Mouse (Mus musculus) ovary, postnatal 36 days (tissue): Measurements from ENCODE around the gene Ddr1.

ENCODE experiments used
- DNase-seq: peaks from one replicate; pipeline ENCODE4 v3.0.0; 2022; ENCODE audit warnings: low spot score, mixed read lengths

Ddr1 gene

DNA sequence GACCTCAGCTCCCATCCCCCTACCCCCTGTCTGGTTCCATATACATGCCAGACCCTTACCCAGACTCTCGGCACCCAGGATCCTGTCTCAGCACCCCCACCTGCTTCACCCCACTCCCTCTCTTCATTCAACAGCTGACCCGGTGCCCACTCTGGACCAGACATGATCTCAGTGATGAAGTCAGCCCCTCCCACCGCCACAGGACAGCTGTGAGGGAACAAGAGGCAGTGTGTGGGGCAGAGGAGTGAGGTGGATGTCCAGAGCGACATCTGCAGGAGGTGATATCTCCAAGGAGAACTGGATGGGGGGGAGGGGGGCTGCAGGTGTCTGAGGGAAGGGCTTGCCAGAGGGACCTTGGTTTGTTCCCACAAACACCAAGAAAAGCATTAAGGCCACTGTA lies 12.6 kb downstream of the Ddr1 start:
- no peak for DNase-seq

DNA sequence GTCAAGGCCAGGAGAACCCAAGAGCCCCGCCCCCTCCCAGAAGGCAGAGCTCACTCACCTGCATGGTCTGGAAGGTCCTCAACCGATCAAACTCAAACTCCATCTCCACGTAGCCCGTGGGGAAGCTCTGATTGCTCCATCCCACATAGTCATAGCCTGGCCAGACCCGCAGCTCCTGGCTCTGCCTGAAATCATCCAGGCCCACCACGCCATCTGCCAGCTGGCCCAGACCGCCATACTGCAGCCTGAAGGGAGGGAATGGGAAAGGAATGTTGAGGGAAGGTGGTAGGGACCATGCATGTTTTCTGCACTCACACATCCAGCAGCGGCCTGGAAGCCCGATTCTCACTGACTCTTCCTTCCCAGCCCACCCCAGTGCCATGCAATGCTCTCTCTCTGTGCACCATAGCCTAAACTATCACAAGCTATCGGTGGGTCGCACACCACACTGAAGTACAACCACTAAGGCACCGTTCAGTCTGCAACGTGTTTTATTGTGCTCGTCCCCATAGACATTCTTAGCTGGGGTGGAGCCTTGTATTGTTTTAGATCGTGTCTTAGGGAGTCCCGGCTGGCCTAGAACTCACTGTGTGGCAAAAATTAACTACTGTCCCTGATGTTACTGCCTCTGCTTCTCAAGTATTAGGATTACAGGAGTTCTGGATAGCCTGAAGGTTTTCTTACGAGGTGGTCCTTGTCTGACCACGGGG lies 14.3 kb downstream of the Ddr1 start:
- no peak for DNase-seq

DNA sequence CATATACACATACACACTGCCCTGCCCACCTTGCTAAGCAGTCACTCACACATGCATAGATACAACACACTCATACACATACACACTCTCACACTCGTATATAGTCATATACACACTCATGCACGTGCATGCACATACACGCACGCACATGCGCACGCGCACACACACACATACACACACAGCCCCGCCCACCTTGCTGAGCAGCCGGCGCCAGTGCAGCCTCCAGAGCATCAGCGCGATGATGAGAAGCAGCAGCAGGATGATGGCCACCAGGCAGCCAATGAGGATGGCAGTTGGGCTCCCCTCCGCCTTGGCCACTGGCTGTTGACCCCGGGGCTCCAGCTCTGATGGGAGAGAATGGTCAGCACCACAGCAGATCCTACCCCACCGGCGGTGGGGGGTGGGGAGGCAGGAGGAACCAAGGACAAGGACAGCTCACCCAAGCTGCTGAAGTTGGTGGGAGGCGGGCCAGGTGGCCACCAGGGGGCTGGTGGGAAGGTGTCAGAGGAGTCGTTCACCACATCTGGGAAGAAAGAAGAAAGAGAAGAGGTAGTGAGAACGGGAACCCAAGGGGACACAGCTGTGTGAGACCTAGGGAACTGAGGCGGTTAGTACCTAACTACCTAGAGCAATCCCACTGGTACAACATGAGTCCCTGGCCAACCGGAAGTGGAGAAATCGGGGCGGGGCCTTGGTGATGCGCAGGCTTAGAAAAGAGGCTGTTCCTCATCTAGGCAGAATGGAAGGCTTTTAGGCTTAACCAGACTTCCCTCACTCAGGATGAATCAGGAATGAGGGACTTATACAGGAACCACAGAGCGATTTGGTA lies 15.9 kb downstream of the Ddr1 start:
- no peak for DNase-seq

DNA sequence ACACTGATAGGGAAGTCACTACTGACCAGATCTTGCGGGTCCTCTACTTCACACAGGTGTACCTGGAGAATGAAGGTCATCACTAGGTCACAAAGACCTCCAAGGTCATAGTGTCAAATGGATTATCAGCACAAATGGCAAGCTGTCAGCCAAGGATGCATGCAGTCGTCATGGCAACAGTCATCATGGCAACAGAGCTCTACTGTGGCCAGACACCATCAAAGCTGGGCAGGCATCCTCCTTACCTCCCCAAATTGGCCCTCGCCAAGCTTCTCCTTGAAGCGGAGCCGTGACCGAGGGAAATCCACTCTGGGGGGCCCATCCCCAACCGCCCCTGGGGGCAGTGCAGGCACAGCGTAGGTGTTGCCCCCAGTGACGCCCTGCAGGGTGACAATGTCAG lies 19.4 kb downstream of the Ddr1 start:
- DNase-seq = no peak

DNA sequence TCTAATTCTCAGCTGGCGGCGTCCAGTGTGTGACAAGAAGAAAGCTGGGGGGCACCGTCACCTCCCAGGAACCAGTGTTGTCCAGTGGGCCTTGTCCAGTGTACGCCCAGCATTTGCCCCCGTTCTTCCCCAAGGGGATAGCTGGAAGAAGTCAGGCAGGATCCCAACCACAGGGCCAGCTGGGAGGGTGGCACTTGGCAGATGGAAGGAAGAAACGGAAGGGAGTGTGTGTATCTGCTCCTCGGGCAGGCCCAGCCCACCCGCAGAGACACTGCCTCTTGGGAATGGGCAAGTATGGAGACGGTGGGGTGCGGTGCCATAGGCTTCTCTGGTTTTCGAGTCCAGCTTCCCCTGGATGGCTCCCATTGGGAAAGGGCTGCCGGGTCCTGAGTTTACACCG lies 22.4 kb downstream of the Ddr1 start:
- no peak for DNase-seq

DNA sequence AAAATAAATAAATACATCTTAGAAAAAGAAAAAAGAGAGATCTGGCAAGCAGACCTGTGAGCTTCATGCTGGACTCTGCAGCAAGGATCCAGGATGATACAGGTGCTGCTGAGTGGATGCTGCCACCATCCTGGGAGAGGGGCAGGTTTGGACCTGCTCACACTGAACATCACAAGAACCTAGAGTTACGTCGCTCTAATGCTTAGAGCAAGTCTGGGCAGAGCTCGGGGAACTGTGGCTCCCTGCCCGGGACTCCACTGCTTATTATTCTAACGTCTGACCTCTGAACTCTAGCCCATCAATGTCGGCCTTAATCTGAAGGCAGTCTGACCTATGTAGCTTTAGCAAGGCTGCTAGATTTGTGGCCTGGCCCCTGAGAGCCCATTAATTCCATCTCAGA lies 23.8 kb downstream of the Ddr1 start:
- DNase-seq = no peak

DNA sequence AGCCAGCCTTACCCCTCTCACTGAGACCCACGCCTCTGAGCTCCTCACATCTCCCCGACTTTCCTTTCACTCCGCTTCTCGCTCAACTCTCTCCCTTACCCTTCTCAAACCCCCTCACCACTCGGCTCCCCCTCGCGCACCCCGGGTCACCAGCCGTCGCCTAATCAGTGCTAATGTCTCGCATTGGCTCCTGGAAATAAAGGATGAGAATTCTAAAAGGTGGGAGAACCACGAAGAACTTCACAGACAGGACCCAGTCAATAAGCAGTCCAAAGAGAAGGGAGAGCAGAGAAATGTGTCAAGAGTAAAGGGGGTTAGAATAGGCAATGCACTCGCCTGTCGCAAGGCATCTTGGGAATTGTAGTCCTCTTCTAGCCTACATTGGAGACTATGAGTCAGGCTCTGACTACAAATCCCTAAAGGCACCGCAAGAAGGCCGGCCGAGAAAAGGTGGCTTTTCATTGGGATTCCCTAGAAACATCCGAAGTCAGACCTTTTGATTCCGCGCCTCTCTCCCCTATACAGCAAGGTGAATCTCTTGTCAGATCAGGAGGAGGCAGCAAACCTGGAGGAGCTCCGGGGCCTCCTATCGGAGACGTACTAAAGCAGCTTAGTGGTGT lies 30.9 kb downstream of the Ddr1 start, which contains the start of gene Gtf2h4:
Gene Gtf2h4 (minus strand): TSS at position 324 of the 620 bp plus-strand sequence.
- DNase-seq = peak; percentile 70

DNA sequence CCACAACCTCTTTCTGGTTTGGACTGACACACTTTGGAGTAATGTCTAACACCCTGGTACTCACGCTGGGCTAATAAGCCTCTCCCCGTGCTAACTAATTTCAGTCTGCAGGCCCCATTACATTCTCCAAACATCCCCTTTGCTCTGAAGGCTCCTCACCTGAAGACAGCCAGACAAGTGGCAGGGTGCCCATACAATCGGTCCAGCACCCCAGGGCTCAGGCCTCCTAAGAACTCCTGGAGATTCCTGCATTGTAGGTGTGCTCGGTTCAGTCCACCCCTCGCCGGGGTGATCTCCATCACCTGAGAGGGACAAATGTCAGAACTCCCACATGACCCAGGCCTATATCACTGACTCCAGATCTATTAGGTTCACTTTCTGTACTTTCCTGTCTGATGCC lies 31.9 kb downstream of the Ddr1 start:
- no peak for DNase-seq

DNA sequence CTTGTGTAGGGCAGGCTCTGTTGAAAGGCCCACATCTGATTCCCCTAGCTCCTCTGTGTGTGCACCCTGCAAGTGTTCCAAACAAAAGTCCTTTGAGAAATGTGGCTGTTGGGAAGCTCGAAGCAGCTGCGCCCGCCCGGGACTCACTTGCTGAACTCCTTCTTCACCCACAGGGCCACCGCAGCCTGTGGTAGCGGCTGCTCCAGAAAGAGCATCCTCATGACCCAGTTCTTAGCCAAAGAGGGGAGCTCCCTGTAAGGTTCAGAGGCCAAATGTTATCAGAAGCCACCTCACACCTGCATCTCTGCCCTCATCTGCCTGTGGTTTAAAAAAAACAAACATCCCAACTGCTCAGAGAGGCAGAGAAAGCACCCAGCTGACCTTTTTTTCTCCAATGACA lies 32.6 kb downstream of the Ddr1 start:
- no peak for DNase-seq

DNA sequence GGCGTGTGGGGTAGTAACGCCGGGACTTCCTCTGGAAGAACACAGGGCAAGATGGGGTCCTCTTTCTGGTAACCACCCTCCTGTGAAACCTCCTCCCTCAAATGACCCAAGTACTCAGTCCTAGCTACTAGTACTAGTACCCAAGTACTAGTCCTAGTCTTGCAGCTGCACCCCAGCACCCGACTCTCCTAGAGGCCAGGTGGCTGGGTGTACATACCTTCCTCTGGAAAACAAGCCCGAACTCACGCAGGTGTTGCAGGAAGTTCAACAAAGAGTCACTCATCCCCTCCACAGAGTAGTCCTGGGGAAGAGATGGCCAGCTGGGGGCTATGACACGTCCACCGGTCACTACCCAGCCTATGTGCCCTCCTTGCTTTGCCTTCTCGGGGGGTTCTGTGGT lies 34.7 kb downstream of the Ddr1 start:
- peak; percentile 2 for DNase-seq

DNA sequence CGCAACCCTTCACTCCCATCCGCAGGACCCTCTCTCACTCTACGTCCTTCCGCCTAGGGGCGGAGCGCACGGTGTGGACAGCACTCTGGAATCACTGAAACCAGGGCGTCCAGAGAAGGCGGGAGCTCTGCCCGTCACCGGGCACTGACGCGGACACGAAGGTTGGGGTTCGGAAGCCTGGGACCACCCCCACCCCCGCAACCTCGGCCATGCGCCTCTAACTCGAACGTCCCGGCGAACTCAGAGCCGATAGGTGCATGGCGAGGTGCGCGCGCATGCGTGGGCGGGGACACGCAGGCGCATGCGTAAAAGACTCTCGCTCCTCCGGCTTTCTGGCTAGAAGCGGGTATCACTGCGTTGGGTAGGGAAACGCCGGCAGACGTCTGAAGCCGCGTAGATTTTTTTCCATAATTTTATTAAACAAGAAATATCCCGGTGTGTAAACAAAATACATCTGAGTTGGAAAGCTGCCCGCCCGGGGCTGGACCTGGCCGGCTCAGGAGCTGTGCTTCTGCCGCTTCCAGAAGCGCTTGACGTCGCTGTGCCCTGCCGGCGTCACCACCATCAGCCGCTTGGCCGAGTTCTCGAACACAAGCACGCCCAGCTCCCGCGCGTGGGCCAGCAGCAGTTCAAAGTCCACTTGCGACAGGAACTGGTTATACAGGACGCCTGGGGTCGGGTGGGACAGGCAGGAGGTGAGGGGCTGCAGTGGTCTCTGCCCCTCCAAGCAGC lies 36.9 kb downstream of the Ddr1 start, which contains the start of gene Vars2:
Gene Vars2 (minus strand): TSS at position 259 of the 732 bp plus-strand sequence.
- DNase-seq = peak; percentile 96

DNA sequence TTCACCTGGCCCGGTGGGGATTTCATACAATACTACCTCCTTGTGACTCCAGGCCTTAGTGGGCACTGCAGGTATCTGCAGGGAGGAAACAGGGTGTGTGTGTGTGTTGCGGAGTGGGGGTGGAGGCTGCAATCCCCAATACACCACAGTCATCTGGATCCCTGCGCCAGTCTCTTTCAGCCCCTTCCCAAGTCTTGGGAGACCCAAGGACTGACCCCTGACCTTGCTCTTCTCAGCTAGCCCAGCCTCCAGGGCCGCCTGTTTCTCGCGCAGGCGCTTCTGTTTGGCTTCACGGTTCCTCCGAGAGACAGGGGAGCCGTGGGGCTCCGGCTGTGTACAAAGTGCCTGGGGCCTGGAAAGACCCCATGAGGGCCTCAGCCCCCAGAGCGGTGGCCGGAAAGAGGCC lies 37.6 kb downstream of the Ddr1 start:
- no peak for DNase-seq

DNA sequence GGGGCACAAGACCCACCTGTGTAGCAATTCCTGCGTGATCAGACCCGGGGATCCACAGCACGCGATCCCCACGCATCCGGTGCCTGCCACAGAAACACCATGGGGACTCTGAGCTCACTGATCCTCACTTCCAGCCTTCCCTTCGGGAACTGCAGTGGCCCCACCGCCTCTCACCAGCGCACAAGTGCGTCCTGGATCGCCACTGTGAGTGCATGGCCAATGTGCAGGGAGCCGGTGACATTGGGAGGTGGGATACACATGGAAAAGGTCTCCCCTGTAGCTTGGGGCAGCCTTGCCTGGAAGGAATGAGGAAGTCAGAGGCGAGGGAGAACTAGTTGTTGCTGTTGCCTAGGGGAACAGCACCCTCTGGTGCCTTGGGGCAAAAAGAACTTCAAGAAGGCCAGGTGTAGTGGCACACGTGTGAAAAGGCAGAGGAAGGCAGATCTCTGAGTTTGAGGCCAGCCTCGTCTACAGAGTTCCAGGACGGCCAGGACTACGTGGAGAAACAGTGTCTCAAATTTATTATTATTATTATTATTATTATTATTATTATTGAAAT lies 38.4 kb downstream of the Ddr1 start:
- DNase-seq = peak; percentile 29

DNA sequence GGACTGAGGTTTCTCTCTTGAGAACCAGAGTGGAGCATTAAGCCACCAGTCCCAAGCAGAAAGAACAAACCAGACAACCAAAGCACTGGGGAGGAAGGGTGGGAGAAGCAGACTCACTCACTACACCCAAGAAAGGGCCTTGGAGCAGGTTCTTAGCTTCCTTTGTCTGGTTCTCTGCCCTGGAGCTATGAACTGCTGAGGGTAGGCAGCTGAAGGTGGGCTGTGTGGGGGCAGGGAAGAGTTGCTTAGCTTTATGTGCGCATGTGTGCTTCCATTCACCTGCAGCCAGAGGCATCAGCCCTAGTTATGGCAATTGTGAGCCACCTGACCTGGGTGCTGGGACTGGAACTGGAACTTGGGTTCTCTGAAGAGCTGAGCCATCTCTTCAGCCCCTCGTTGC lies 51.3 kb downstream of the Ddr1 start:
- DNase-seq = no peak

DNA sequence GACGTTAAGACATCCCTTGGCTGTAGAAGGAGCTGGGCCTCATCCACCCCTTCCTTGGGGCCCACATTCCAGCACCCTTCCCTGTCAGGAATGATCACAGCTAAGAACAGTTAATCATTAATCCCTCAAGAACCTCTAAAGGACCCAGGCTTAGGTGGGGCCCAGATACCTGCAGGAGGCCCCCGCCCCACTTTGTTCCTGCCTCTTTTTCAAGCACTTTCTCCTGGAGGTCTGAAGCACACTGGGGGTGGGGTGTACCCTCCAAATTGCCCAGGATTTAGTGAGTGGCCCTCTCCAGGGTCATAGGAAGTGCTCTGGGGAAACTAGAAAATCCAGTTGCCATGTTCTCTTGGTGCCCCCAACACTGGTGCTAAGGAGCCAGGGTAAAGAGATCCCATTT lies 55.0 kb downstream of the Ddr1 start:
- no peak for DNase-seq

DNA sequence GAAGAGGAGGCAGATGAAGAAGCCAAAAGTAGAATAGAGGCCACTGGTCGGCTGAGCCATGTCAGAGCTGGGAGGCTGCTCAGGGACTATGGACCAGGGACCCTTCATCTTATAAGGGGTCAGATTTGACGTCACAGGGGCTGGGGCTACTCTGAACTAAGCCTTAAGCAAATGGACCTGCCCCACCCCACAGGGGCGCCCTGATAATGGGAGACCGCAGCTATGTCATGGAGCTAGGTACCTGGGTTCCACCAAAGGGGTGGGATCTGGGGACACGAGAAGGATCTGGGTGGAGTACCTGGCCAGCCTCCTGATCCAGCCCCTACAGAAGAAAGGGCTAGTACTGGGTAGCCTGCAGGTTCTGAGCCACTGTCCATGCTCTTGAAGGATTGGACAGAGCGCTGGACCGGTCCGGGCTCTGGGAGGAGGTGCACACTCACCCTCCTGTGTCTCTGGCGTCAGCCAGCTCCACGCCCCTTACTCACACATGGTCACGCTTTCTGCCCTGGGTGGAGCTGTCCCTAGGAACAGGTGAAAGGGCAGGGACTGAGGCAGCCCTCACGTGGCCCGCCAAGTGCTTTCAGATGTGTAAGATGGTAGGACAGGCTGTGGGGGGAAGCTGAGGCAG lies 60.7 kb downstream of the Ddr1 start, which contains the start of gene Mucl3:
Gene Mucl3 (minus strand): TSS at position 87 of the 628 bp plus-strand sequence.
- DNase-seq = no peak

DNA sequence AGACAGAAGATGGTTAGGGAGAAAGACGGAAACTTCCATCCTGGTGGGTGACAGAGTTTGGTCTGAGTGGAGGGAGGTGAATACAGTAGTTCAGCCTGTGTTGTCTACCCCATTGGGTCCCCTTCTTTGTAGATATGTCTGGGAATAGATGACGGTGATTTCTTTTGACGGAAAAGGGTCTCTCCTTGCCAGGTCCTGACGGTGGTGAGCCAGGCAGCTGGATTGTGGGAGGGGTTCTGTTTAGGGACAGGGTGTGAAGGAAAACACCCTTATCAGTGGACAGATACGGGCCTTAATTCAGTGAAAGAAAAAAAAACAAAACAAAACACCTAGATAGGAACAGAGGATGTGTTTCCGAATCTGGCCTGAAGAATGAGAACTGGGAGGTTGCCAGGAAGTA lies 65.1 kb downstream of the Ddr1 start:
- no peak for DNase-seq

DNA sequence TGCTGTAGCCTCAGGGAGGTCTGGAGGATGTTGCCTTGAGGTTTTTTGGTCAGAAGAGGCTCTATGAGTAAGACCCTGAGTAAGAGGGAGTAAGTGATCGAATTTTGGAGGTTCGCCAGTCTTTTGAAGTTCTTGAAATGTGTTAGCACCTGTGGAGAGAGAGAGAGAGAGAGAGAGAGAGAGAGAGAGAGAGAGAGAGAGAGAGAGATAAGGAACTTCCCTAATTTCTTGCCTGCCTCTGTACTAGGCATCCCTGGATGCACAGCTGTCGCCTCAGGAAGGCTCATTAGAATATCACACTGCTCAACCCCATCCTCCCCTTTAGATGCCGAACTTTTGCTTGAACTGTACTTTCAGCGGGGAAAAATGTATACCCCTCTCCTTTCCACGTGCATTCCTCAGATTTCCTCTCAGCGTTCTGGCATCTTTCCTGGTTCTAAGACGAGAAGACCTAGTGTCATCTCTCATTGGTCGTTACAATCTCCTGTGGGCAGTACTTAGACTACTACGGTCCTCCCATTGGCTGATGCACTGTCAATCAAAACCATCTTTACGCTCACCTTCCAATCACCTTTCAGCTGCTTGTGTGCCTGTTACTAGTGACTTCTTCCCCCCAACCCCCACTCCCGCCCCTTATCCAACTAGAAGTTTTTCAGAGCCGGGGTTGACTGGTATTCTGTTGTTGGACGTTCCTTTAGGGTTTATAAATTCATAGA lies 65.8 kb downstream of the Ddr1 start:
- DNase-seq = peak; percentile 65

DNA sequence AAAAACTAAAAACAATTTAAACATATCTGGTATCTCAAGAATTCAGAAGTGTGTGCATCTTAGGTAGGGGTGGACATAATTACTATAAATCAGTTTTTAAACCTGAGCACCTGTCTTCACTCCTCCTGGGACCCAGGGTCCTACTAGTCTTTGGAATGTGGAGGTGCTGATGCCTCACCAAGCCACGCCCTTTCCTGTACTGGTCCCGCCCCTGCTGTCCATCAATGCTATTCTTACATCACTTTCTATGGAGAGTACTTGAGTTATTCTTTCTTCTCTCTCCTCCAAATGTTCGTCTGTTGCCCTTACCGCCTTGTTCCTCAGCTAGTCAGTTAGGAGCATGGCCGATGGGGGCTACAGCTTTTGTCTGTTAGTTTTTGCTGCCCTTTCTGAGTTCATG lies 68.1 kb downstream of the Ddr1 start:
- DNase-seq = no peak

DNA sequence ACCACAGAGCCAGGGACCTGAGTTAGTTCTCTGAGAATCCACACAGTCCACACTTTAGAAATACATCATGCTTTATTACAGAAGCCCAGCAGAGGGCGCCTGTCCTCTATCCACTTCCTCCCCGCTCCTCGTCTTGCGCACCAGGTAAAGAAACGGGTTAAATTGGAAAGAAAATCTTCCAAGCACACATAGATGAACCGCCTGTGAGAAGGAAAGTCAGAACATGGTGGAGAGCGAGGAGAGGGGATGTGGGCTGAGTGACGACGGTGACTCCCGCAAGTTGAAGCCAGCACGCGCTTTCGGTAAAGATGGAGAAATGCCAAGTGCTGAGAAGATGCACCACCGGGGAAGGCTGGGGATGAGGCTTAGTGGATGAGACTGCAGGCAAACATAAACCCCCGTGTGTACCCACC lies 68.7 kb downstream of the Ddr1 start:
- peak; percentile 47 for DNase-seq

DNA sequence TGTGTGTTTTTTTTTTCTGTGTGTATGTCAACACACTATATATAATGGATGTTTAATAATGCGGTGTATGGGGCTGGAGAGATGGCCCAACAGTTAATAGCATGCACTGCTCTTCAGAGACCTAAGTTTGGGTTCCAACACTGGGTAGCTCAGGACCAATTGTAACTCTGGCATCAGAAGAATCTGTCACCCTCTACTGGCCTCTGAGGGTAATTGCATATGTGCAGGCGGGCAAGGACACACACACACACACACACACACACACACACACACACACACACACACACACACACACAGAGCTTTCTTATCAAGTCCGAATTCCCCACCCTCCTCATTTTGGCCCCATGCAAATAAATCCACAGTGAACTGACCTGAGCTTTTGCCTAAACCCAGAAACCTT lies 69.2 kb downstream of the Ddr1 start:
- no peak for DNase-seq
